Mouse (Mus musculus): ENCODE results near the gene C130032M10Rik. TPM values are rescaled to one million over a fixed set of nuclear protein-coding genes. Genes with fewer than 3 reads are reported as not detected.

The C130032M10Rik gene
- polyA plus RNA-seq, 1 experiment from 2014 or later: not detected

GRCm38 (mm10) chr9:114525891-114526290, 10.4 kb downstream of the C130032M10Rik start:
- 6% methylated on average over 8 of the region's 8 CpGs for WGBS
- ATAC-seq (ENCODE audit: low FRiP score): no peak
- no peak overlapping the region for H3K4me3 ChIP-seq (replicated peaks; ENCODE audit: low read length)
- no peak for DNase-seq (ENCODE audit: low spot score)
- H3K4me2 ChIP-seq (replicated peaks): peak overlapping the region; percentile 12; the same call in 1 of the 2 replicates
- no peaks in the 10 kb centered on the region for H3K27me3 ChIP-seq (ENCODE audit: control insufficient read depth, insufficient read depth, low read length)
- H3K27ac ChIP-seq: no peak overlapping the region
- peaks cover 18% of the 10 kb centered on the region for H3K4me1 ChIP-seq (replicated peaks; ENCODE audit: control insufficient read depth, insufficient read depth, low read length)
- H3K9me3 ChIP-seq (ENCODE audit: control insufficient read depth, low read length): no peaks in the 10 kb centered on the region
- no peaks in the 10 kb centered on the region for H3K36me3 ChIP-seq (replicated peaks; ENCODE audit: control insufficient read depth, insufficient read depth)
- H3K9ac ChIP-seq: no peak overlapping the region

GRCm38 (mm10) chr9:114526581-114526980, 11.1 kb downstream of the C130032M10Rik start:
- no peaks in the 10 kb centered on the region for H3K36me3 ChIP-seq (replicated peaks; ENCODE audit: control insufficient read depth, insufficient read depth)
- H3K9me3 ChIP-seq (ENCODE audit: control insufficient read depth, low read length): no peaks in the 10 kb centered on the region
- peak overlapping the region; percentile 6; the same call in 1 of the 2 replicates for H3K4me2 ChIP-seq (replicated peaks)
- no peak overlapping the region for H3K27ac ChIP-seq
- no peak overlapping the region for H3K4me3 ChIP-seq (replicated peaks; ENCODE audit: low read length)
- no peaks in the 10 kb centered on the region for H3K27me3 ChIP-seq (ENCODE audit: control insufficient read depth, insufficient read depth, low read length)
- H3K9ac ChIP-seq: no peak overlapping the region
- WGBS: 11% methylated on average over 8 of the region's 8 CpGs
- no peak for ATAC-seq (ENCODE audit: low FRiP score)
- DNase-seq (ENCODE audit: low spot score): no peak
- peaks cover 24% of the 10 kb centered on the region for H3K4me1 ChIP-seq (replicated peaks; ENCODE audit: control insufficient read depth, insufficient read depth, low read length)

- ATAC-seq (ENCODE audit: low FRiP score) (peak; percentile 41; the same call in 1 of the 2 replicates), DNase-seq (ENCODE audit: low spot score) (peak; percentile 41)
- H3K9me3 ChIP-seq (ENCODE audit: control insufficient read depth, low read length): no peaks in the 10 kb centered on the region
- no peak overlapping the region for H3K27ac ChIP-seq
- 2% methylated on average over 16 of the region's 16 CpGs for WGBS
- no peak overlapping the region for H3K9ac ChIP-seq
- H3K4me1 ChIP-seq (replicated peaks; ENCODE audit: control insufficient read depth, insufficient read depth, low read length): peaks cover 24% of the 10 kb centered on the region
- H3K4me2 ChIP-seq (replicated peaks): peak overlapping the region; percentile 29
- no peaks in the 10 kb centered on the region for H3K36me3 ChIP-seq (replicated peaks; ENCODE audit: control insufficient read depth, insufficient read depth)
- no peak overlapping the region for H3K4me3 ChIP-seq (replicated peaks; ENCODE audit: low read length)
- no peaks in the 10 kb centered on the region for H3K27me3 ChIP-seq (ENCODE audit: control insufficient read depth, insufficient read depth, low read length)
Observed at GRCm38 (mm10) chr9:114527085-114527484, 11.6 kb downstream of the C130032M10Rik start.

GRCm38 (mm10) chr9:114527992-114528679, 12.6 kb downstream of the C130032M10Rik start:
- peak; percentile 23; the same call in 1 of the 2 replicates for ATAC-seq (ENCODE audit: low FRiP score)
- Histone ChIP-seq H3K4me3 (replicated peaks; ENCODE audit: low read length) (no peak overlapping the region), H3K9ac (no peak overlapping the region), H3K36me3 (replicated peaks; ENCODE audit: control insufficient read depth, insufficient read depth) (no peaks in the 10 kb centered on the region), H3K4me2 (replicated peaks) (0 out of 2 replicates have a peak overlapping the region, but pooled peaks have one; percentile 15), H3K27me3 (ENCODE audit: control insufficient read depth, insufficient read depth, low read length) (no peaks in the 10 kb centered on the region), H3K27ac (no peak overlapping the region), H3K4me1 (replicated peaks; ENCODE audit: control insufficient read depth, insufficient read depth, low read length) (peaks cover 24% of the 10 kb centered on the region), H3K9me3 (ENCODE audit: control insufficient read depth, low read length) (no peaks in the 10 kb centered on the region)
- WGBS: 9% methylated on average over 17 of the region's 17 CpGs
- DNase-seq (ENCODE audit: low spot score): no peak

GRCm38 (mm10) chr9:114528680-114529048, 13.2 kb downstream of the C130032M10Rik start:
- DNase-seq (ENCODE audit: low spot score): no peak
- no peak overlapping the region for H3K9ac ChIP-seq
- H3K4me1 ChIP-seq (replicated peaks; ENCODE audit: control insufficient read depth, insufficient read depth, low read length): peaks cover 24% of the 10 kb centered on the region
- no peaks in the 10 kb centered on the region for H3K27me3 ChIP-seq (ENCODE audit: control insufficient read depth, insufficient read depth, low read length)
- no peak overlapping the region for H3K4me2 ChIP-seq (replicated peaks)
- 35% methylated on average over 9 of the region's 9 CpGs for WGBS
- H3K4me3 ChIP-seq (replicated peaks; ENCODE audit: low read length): no peak overlapping the region
- H3K27ac ChIP-seq: no peak overlapping the region
- H3K9me3 ChIP-seq (ENCODE audit: control insufficient read depth, low read length): no peaks in the 10 kb centered on the region
- ATAC-seq (ENCODE audit: low FRiP score): no peak
- H3K36me3 ChIP-seq (replicated peaks; ENCODE audit: control insufficient read depth, insufficient read depth): no peaks in the 10 kb centered on the region

- no peak overlapping the region for H3K4me2 ChIP-seq (replicated peaks)
- H3K4me3 ChIP-seq (replicated peaks; ENCODE audit: low read length): no peak overlapping the region
- WGBS: 21% methylated on average over 11 of the region's 11 CpGs
- no peaks in the 10 kb centered on the region for H3K27me3 ChIP-seq (ENCODE audit: control insufficient read depth, insufficient read depth, low read length)
- ATAC-seq (ENCODE audit: low FRiP score): no peak
- no peaks in the 10 kb centered on the region for H3K9me3 ChIP-seq (ENCODE audit: control insufficient read depth, low read length)
- peaks cover 17% of the 10 kb centered on the region for H3K4me1 ChIP-seq (replicated peaks; ENCODE audit: control insufficient read depth, insufficient read depth, low read length)
- H3K36me3 ChIP-seq (replicated peaks; ENCODE audit: control insufficient read depth, insufficient read depth): no peaks in the 10 kb centered on the region
- no peak overlapping the region for H3K9ac ChIP-seq
- H3K27ac ChIP-seq: no peak overlapping the region
- no peak for DNase-seq (ENCODE audit: low spot score)
Observed at GRCm38 (mm10) chr9:114531276-114531675, 15.8 kb downstream of the C130032M10Rik start.

- no peak overlapping the region for H3K9ac ChIP-seq
- H3K4me3 ChIP-seq (replicated peaks; ENCODE audit: low read length): no peak overlapping the region
- ATAC-seq (ENCODE audit: low FRiP score) (no peak), DNase-seq (ENCODE audit: low spot score) (no peak)
- H3K36me3 ChIP-seq (replicated peaks; ENCODE audit: control insufficient read depth, insufficient read depth): no peaks in the 10 kb centered on the region
- no peaks in the 10 kb centered on the region for H3K27me3 ChIP-seq (ENCODE audit: control insufficient read depth, insufficient read depth, low read length)
- WGBS: 81% methylated on average over 4 of the region's 4 CpGs
- H3K4me1 ChIP-seq (replicated peaks; ENCODE audit: control insufficient read depth, insufficient read depth, low read length): 0 out of 2 replicates have a peak, but pooled peaks cover 6% of the 10 kb centered on the region
- H3K9me3 ChIP-seq (ENCODE audit: control insufficient read depth, low read length): no peaks in the 10 kb centered on the region
- H3K27ac ChIP-seq: no peak overlapping the region
- H3K4me2 ChIP-seq (replicated peaks): no peak overlapping the region
Observed at GRCm38 (mm10) chr9:114533848-114534247, 18.4 kb downstream of the C130032M10Rik start.

- no peaks in the 10 kb centered on the region for H3K36me3 ChIP-seq (replicated peaks; ENCODE audit: control insufficient read depth, insufficient read depth)
- H3K4me1 ChIP-seq (replicated peaks; ENCODE audit: control insufficient read depth, insufficient read depth, low read length): 0 out of 2 replicates have a peak, but pooled peaks cover 6% of the 10 kb centered on the region
- H3K4me3 ChIP-seq (replicated peaks; ENCODE audit: low read length): no peak overlapping the region
- no peak overlapping the region for H3K27ac ChIP-seq
- H3K4me2 ChIP-seq (replicated peaks): no peak overlapping the region
- H3K27me3 ChIP-seq (ENCODE audit: control insufficient read depth, insufficient read depth, low read length): no peaks in the 10 kb centered on the region
- H3K9me3 ChIP-seq (ENCODE audit: control insufficient read depth, low read length): no peaks in the 10 kb centered on the region
- ATAC-seq (ENCODE audit: low FRiP score): no peak
- no peak overlapping the region for H3K9ac ChIP-seq
- 82% methylated on average over 9 of the region's 9 CpGs for WGBS
- DNase-seq (ENCODE audit: low spot score): no peak
Observed at GRCm38 (mm10) chr9:114534747-114535517, 19.4 kb downstream of the C130032M10Rik start.

- no peak overlapping the region for H3K9ac ChIP-seq
- H3K9me3 ChIP-seq (ENCODE audit: control insufficient read depth, low read length): no peaks in the 10 kb centered on the region
- DNase-seq (ENCODE audit: low spot score) (no peak), ATAC-seq (ENCODE audit: low FRiP score) (no peak)
- H3K27ac ChIP-seq: no peak overlapping the region
- no peaks in the 10 kb centered on the region for H3K4me1 ChIP-seq (replicated peaks; ENCODE audit: control insufficient read depth, insufficient read depth, low read length)
- no peaks in the 10 kb centered on the region for H3K27me3 ChIP-seq (ENCODE audit: control insufficient read depth, insufficient read depth, low read length)
- H3K4me2 ChIP-seq (replicated peaks): no peak overlapping the region
- H3K36me3 ChIP-seq (replicated peaks; ENCODE audit: control insufficient read depth, insufficient read depth): no peaks in the 10 kb centered on the region
- WGBS: 22% methylated on average over 2 of the region's 2 CpGs
- no peak overlapping the region for H3K4me3 ChIP-seq (replicated peaks; ENCODE audit: low read length)
Observed at GRCm38 (mm10) chr9:114536628-114537027, 21.1 kb downstream of the C130032M10Rik start.

All from hindbrain, embryonic 14.5 days (tissue).